Mouse (Mus musculus) stomach, embryonic 16.5 days (tissue): ENCODE measurements at regions not wholly inside any gene's neighbourhood (a gene's known extent, or its start where the extent isn't known, plus 50 kb on each side); places are given as distances from the start of the nearest gene placed in this dataset.
A peak's percentile ranks its signal among the peaks of the same experiment; 100 is the strongest.

Experiments
- ATAC-seq: fragments of 200-750 bp; cut with Nextera tagmentation; 2 replicates; pipeline ENCODE4 v1.8.0; 2017; ENCODE audit warnings: moderate number of reproducible peaks, moderate TSS enrichment; ENCODE audit not compliant: insufficient read depth, low FRiP score
- H3K27ac ChIP-seq: fragments of 300-500 bp; sonication (generic); 2 replicates; pipeline ENCODE4 v1.5.1; 2014; ENCODE audit warnings: low read length
- H3K27me3 ChIP-seq: fragments of 300-500 bp; sonication (generic); 2 replicates; pipeline ENCODE4 v1.6.1; 2014; ENCODE audit warnings: low read length, control low read depth, mixed read lengths; ENCODE audit not compliant: control insufficient read depth, insufficient read depth
- H3K36me3 ChIP-seq: fragments of 300-500 bp; sonication (generic); 2 replicates; pipeline ENCODE4 v1.6.1; 2014; ENCODE audit warnings: low read length; ENCODE audit not compliant: control insufficient read depth, insufficient read depth
- H3K4me1 ChIP-seq: fragments of 300-500 bp; sonication (generic); 2 replicates; pipeline ENCODE4 v1.6.1; 2014; ENCODE audit warnings: low read length, control low read depth, mixed read lengths; ENCODE audit not compliant: control insufficient read depth, insufficient read depth
- H3K4me2 ChIP-seq: fragments of 300-500 bp; sonication (generic); 2 replicates; pipeline ENCODE4 v1.6.1; 2014; ENCODE audit warnings: low read depth, low read length, mixed read lengths
- H3K4me3 ChIP-seq: fragments of 300-500 bp; sonication (generic); replicated peaks from 2 replicates; pipeline ENCODE4 v1.5.1; 2014; ENCODE audit warnings: mild to moderate bottlenecking, low read length
- H3K9ac ChIP-seq: fragments of 300-500 bp; sonication (generic); 2 replicates; pipeline ENCODE4 v1.6.1; 2014; ENCODE audit warnings: low read length
- H3K9me3 ChIP-seq: fragments of 300-500 bp; sonication (generic); replicated peaks from 2 replicates; pipeline ENCODE4 v1.6.1; 2016; ENCODE audit warnings: low read length, control low read depth; ENCODE audit not compliant: control insufficient read depth
- WGBS: fragments of 180-500 bp; shearing (Covaris S2); extraction: QIAGEN DNeasy Blood & Tissue Kit; methylation state at CpG from one replicate; pipeline ENCODE4 v1.1.7; 2014; 5-methylcytosine and 5-hydroxymethylcytosine counted together

DNA sequence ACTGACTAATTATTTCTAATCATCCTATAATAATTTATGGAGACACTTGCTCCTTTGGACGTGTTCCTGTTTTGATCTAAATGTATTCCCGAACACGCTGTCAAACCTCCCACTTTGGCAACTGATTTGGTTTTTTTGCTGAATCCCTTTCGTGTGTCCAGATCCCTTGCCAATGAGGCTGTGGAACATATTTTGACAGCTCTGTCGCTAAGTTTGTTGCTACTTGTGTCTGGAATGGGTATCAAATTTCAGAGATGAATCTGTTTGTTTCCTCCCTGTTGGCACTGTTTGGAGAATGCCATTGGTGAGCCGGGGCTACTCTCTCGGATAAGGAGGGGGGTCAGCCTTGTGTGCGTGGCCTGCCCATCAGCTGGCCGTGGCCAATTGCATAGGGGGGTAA, 277.2 kb upstream of the Tshz3 start:
- Histone ChIP-seq H3K36me3 (no peaks in the 10 kb centered on the region), H3K4me3 (no peak overlapping the region), H3K27me3 (no peaks in the 10 kb centered on the region), H3K9ac (no peak overlapping the region), H3K9me3 (no peaks in the 10 kb centered on the region), H3K4me1 (no peaks in the 10 kb centered on the region), H3K4me2 (no peak overlapping the region), H3K27ac (no peak overlapping the region)
- no peak for ATAC-seq
- 64% methylated on average over 9 of the region's 9 CpGs for WGBS

- 80% methylated on average over 6 of the region's 6 CpGs for WGBS
- Histone ChIP-seq H3K9ac (no peak overlapping the region), H3K27ac (no peak overlapping the region), H3K4me1 (no peaks in the 10 kb centered on the region), H3K27me3 (no peaks in the 10 kb centered on the region), H3K9me3 (no peaks in the 10 kb centered on the region), H3K4me2 (no peak overlapping the region), H3K36me3 (no peaks in the 10 kb centered on the region), H3K4me3 (no peak overlapping the region)
- ATAC-seq = no peak
Measured at GRCm38 (mm10) chr7:36449181-36449915, 248.6 kb upstream of the Tshz3 start.

DNA sequence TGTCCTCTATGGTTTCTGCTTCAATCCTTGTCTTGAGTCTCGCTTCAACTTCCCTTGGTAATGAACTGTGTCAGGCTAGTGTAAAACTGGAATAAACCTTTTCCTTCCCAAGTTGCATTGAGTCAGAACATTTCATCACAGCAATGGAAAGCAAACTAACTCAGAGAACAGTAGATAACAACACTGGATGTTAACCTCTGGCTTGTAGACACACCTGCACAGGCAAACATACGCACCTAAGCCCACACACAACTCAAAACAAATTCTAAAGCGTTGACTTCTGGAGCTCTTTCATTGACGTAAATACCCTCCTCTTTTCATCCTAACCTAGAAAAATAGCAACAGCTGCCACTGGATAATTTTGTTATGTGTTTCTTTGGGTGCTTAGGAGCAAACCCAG, 244.1 kb upstream of the Tshz3 start:
- no peaks in the 10 kb centered on the region for H3K36me3 ChIP-seq
- H3K27me3 ChIP-seq = no peaks in the 10 kb centered on the region
- H3K4me3 ChIP-seq = no peak overlapping the region
- 72% methylated on average over 4 of the region's 4 CpGs for WGBS
- H3K4me1 ChIP-seq = no peaks in the 10 kb centered on the region
- no peaks in the 10 kb centered on the region for H3K9me3 ChIP-seq
- no peak overlapping the region for H3K4me2 ChIP-seq
- no peak overlapping the region for H3K27ac ChIP-seq
- H3K9ac ChIP-seq = no peak overlapping the region
- ATAC-seq = no peak

GRCm38 (mm10) chr7:36456080-36456479, 241.8 kb upstream of the Tshz3 start:
- Histone ChIP-seq H3K4me1 (no peaks in the 10 kb centered on the region), H3K36me3 (no peaks in the 10 kb centered on the region), H3K9me3 (no peaks in the 10 kb centered on the region), H3K27me3 (no peaks in the 10 kb centered on the region), H3K4me3 (no peak overlapping the region), H3K9ac (no peak overlapping the region), H3K4me2 (no peak overlapping the region), H3K27ac (no peak overlapping the region)
- WGBS = 83% methylated on average over 6 of the region's 6 CpGs
- no peak for ATAC-seq

DNA sequence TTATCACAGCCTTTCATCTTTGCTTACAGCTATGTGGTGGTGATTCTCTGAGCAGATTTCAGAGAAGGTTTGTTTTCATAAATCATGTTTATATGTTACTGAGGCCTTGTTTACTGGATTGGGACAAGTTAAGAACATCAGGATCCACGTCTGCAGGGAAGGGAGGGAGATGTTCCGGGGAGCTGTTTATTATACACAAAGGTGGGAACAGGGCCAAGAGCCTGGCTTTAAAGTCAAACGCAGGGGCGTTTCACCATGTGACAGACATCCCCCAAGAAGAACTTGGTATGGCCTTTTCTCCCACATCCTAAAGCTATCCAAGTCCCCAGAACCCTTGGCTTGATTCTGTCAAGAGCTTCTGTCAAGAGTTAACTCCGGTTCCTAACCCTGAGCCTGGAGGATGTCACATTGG, 235.5 kb upstream of the Tshz3 start:
- Histone ChIP-seq H3K4me2 (no peak overlapping the region), H3K9me3 (no peaks in the 10 kb centered on the region), H3K4me3 (no peak overlapping the region), H3K36me3 (no peaks in the 10 kb centered on the region), H3K27ac (peak overlapping the region; percentile 10; the same call in 1 of the 2 replicates), H3K4me1 (no peaks in the 10 kb centered on the region), H3K9ac (no peak overlapping the region), H3K27me3 (no peaks in the 10 kb centered on the region)
- ATAC-seq = peak; percentile 62; the same call in 1 of the 2 replicates
- 41% methylated on average over 5 of the region's 5 CpGs for WGBS

DNA sequence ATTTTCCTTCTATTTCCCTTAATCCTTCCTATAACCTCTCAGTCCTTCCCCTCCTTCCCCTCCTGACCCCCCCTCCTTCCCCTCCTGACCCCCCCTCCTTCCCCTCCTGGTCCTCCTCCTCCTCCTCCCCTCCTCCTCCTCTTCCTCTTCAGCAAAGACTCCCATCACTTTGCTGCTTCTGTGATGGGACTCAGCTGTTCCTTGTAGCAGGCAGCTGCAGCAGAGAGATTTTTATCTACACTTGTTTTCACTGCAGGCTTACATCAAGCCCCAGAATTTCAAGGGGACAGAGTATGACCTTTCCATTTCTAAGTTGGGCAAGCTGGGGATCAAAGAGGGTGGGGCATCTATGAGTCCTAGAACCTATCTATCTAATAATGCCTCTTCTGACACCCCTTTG, 228.5 kb upstream of the Tshz3 start:
- Histone ChIP-seq H3K4me1 (no peaks in the 10 kb centered on the region), H3K9me3 (no peaks in the 10 kb centered on the region), H3K27ac (no peak overlapping the region), H3K4me3 (no peak overlapping the region), H3K4me2 (no peak overlapping the region), H3K36me3 (no peaks in the 10 kb centered on the region), H3K27me3 (no peaks in the 10 kb centered on the region), H3K9ac (no peak overlapping the region)
- no peak for ATAC-seq

DNA sequence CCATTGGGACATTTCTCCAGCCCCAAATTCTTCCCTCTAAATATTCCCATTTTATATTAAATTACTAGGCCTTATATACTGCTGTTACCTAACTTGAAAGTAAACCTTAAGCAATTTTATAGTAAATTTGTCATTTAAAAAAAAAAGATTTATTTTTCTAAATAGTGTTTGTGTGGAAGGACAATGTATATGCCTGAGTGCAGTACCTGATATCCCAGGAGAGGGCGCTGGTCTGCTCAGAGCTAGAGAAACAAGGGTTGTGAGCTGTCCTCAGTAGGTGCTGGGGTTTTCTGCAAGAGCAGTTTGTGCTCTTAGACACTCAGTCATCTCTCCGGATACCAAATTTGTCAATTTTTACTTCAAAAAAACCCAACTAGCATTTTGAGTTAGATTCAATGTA, 224.4 kb upstream of the Tshz3 start:
- WGBS = 77% methylated on average over 2 of the region's 2 CpGs
- ATAC-seq = no peak
- H3K4me3 ChIP-seq = no peak overlapping the region
- no peaks in the 10 kb centered on the region for H3K4me1 ChIP-seq
- no peak overlapping the region for H3K4me2 ChIP-seq
- H3K9me3 ChIP-seq = no peaks in the 10 kb centered on the region
- H3K27ac ChIP-seq = no peak overlapping the region
- no peaks in the 10 kb centered on the region for H3K36me3 ChIP-seq
- H3K27me3 ChIP-seq = no peaks in the 10 kb centered on the region
- no peak overlapping the region for H3K9ac ChIP-seq

DNA sequence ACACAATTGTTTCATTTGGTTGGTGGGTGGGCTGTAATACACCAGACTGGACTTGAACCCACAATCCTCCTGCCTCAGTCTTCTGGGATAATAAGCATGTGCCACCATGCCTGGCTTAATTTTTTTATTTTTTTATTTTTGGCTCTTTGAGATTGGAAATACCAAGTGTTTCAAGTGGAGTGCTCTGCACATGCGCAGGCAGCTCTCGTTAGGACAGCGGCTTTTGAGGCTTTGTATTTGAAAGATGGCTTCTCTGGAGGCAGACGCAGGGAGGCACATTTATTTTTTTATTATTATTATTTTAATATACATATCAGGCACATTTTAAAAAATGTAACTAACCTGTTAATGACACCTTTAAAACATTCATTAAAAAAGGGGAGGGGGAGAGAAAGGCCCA, 221.5 kb upstream of the Tshz3 start:
- no peaks in the 10 kb centered on the region for H3K9me3 ChIP-seq
- no peaks in the 10 kb centered on the region for H3K4me1 ChIP-seq
- H3K27me3 ChIP-seq = no peaks in the 10 kb centered on the region
- 86% methylated on average over 4 of the region's 4 CpGs for WGBS
- H3K9ac ChIP-seq = no peak overlapping the region
- H3K4me3 ChIP-seq = no peak overlapping the region
- H3K4me2 ChIP-seq = no peak overlapping the region
- no peak overlapping the region for H3K27ac ChIP-seq
- no peak for ATAC-seq
- no peaks in the 10 kb centered on the region for H3K36me3 ChIP-seq

- no peak overlapping the region for H3K4me2 ChIP-seq
- no peak for ATAC-seq
- H3K36me3 ChIP-seq = no peaks in the 10 kb centered on the region
- WGBS = 83% methylated on average over 22 of the region's 22 CpGs
- no peaks in the 10 kb centered on the region for H3K4me1 ChIP-seq
- H3K27ac ChIP-seq = no peak overlapping the region
- no peaks in the 10 kb centered on the region for H3K27me3 ChIP-seq
- H3K4me3 ChIP-seq = no peak overlapping the region
- H3K9me3 ChIP-seq = no peaks in the 10 kb centered on the region
- no peak overlapping the region for H3K9ac ChIP-seq
Measured at GRCm38 (mm10) chr7:36476851-36477644, 220.9 kb upstream of the Tshz3 start.
